ENCODE assay signal across 8 mouse cellular contexts in genomic region chr4:152011171-152011760, GRCm38 (mm10). TPM values are rescaled to one million over a fixed set of nuclear protein-coding genes. Genes with fewer than 3 reads are reported as not detected.
A peak's percentile ranks its signal among the peaks of the same experiment; 100 is the strongest.
DNase-seq lines count a peak whose midpoint lies in the region; ATAC-seq lines count a peak whose summit lies in the region.

No protein-coding gene starts in this region.

- intact Hi-C loops in heart, postnatal 10 days (cut with DNase I): loop anchor here (2.0 kb wide), 1 partner anchor 16 kb away; the partner anchor contains the start of gene Zbtb48

- peak overlapping the region; percentile 72 for H3K4me3 ChIP-seq in heart, embryonic 12.5 days
- peak overlapping the region; percentile 82 for H3K4me3 ChIP-seq in intestine, embryonic 14.5 days (ENCODE audit: low read depth, low read length)
- H3K4me3 ChIP-seq in midbrain, embryonic 12.5 days: peak overlapping the region; percentile 69; the same call in 1 of the 2 replicates

- H3K4me1 ChIP-seq in heart, embryonic 12.5 days (replicated peaks): peaks cover 55% of the 10 kb centered on the region
- peaks cover 33% of the 10 kb centered on the region for H3K4me1 ChIP-seq in intestine, embryonic 14.5 days (replicated peaks; ENCODE audit: control insufficient read depth, insufficient read depth, low read length)
- peaks cover 33% of the 10 kb centered on the region for H3K4me1 ChIP-seq in midbrain, embryonic 12.5 days

- H3K27me3 ChIP-seq in heart, embryonic 12.5 days (replicated peaks): no peaks in the 10 kb centered on the region
- no peaks in the 10 kb centered on the region for H3K27me3 ChIP-seq in intestine, embryonic 14.5 days (replicated peaks; ENCODE audit: control insufficient read depth, insufficient read depth, low read length)
- peaks cover 52% of the 10 kb centered on the region for H3K27me3 ChIP-seq in midbrain, embryonic 12.5 days

- peak overlapping the region; percentile 86 for H3K4me2 ChIP-seq in heart, embryonic 12.5 days
- H3K4me2 ChIP-seq in intestine, embryonic 14.5 days (ENCODE audit: low read length): peak overlapping the region; percentile 90
- H3K4me2 ChIP-seq in midbrain, embryonic 12.5 days (replicated peaks): peak overlapping the region; percentile 100

- H3K9ac ChIP-seq in heart, embryonic 12.5 days: peak overlapping the region; percentile 91
- H3K9ac ChIP-seq in intestine, embryonic 14.5 days (ENCODE audit: low read length): peak overlapping the region; percentile 66
- 0 out of 2 replicates have a peak overlapping the region, but pooled peaks have one; percentile 20 for H3K9ac ChIP-seq in midbrain, embryonic 12.5 days (replicated peaks)

- H3K9me3 ChIP-seq in heart, embryonic 12.5 days (replicated peaks): no peaks in the 10 kb centered on the region
- no peaks in the 10 kb centered on the region for H3K9me3 ChIP-seq in intestine, embryonic 14.5 days (ENCODE audit: control insufficient read depth, low read length)
- no peaks in the 10 kb centered on the region for H3K9me3 ChIP-seq in midbrain, embryonic 12.5 days

- H3K27ac ChIP-seq in heart, embryonic 12.5 days (ENCODE audit: poor library complexity, severe bottlenecking): peak overlapping the region; percentile 95
- no peak overlapping the region for H3K27ac ChIP-seq in intestine, embryonic 14.5 days (ENCODE audit: low read depth)
- H3K27ac ChIP-seq in midbrain, embryonic 12.5 days (replicated peaks): no peak overlapping the region

- no peak for DNase-seq in heart, postnatal 10 days
- peak; percentile 52 for DNase-seq in c-Kit-positive CD71-positive TER-119-positive erythroid progenitor cells, embryonic 14.5 days (ENCODE audit: low spot score)
- no peak for DNase-seq in intestine, embryonic 14.5 days (ENCODE audit: low spot score)
- no peak for DNase-seq in ovary, postnatal 14 days (ENCODE audit: low spot score)
- DNase-seq in cerebellum, adult 9-11 months: no peak
- DNase-seq in kidney, postnatal 14 days: no peak

- peaks cover 44% of the 10 kb centered on the region for H3K36me3 ChIP-seq in heart, embryonic 12.5 days
- peaks cover 36% of the 10 kb centered on the region for H3K36me3 ChIP-seq in intestine, embryonic 14.5 days (ENCODE audit: control insufficient read depth, insufficient read depth, low read length)
- H3K36me3 ChIP-seq in midbrain, embryonic 12.5 days: peaks cover 9% of the 10 kb centered on the region; the same call in 1 of the 2 replicates

- WGBS in heart, embryonic 12.5 days: 46% methylated on average over 8 of the region's 8 CpGs
- 76% methylated on average over 8 of the region's 8 CpGs for WGBS in intestine, embryonic 14.5 days
- WGBS in midbrain, embryonic 12.5 days: 74% methylated on average over 8 of the region's 8 CpGs

- no peak for ATAC-seq in heart, embryonic 12.5 days (ENCODE audit: insufficient number of reproducible peaks, low FRiP score)
- ATAC-seq in intestine, embryonic 14.5 days (replicated peaks; ENCODE audit: low FRiP score, low TSS enrichment, low read depth): no peak
- no peak for ATAC-seq in midbrain, embryonic 12.5 days (ENCODE audit: low FRiP score, low read depth)

RNA-seq across cellular contexts. Expression of gene Klhl21, which starts 2.7 kb away (rescaled TPM):
- 41.0 and 41.4 TPM in 2 replicates for polyA plus RNA-seq in heart, embryonic 12.5 days (2016; fragmentation: Nextera tagmentation; extraction: Ambion mirVana)
- total RNA-seq in heart, postnatal 10 days (2021): 10 to 100 TPM; 43.5 to 49.4 TPM
- 5.9 and 6.1 TPM in 2 replicates for polyA plus RNA-seq in intestine, embryonic 14.5 days (2014; fragmentation: Nextera tagmentation; extraction: Ambion mirVana)
- polyA plus RNA-seq in midbrain, embryonic 12.5 days (2016; fragmentation: Nextera tagmentation; extraction: Ambion mirVana): 4.7 and 5.4 TPM in 2 replicates

RNA-seq across cellular contexts. Expression of gene Phf13, which starts 15.2 kb away (rescaled TPM):
- 26.7 and 27.0 TPM in 2 replicates for polyA plus RNA-seq in heart, embryonic 12.5 days (2016; fragmentation: Nextera tagmentation; extraction: Ambion mirVana)
- total RNA-seq in heart, postnatal 10 days (2021): 10 to 100 TPM in 1 of 2 experiments, 1 to 10 TPM in 1; 8.5 to 11.3 TPM
- 23.1 and 24.5 TPM in 2 replicates for polyA plus RNA-seq in intestine, embryonic 14.5 days (2014; fragmentation: Nextera tagmentation; extraction: Ambion mirVana)
- 25.8 and 28.9 TPM in 2 replicates for polyA plus RNA-seq in midbrain, embryonic 12.5 days (2016; fragmentation: Nextera tagmentation; extraction: Ambion mirVana)

RNA-seq across cellular contexts. Expression of gene Zbtb48, which starts 16.2 kb away (rescaled TPM):
- 13.9 and 15.1 TPM in 2 replicates for polyA plus RNA-seq in heart, embryonic 12.5 days (2016; fragmentation: Nextera tagmentation; extraction: Ambion mirVana)
- total RNA-seq in heart, postnatal 10 days (2021): 1 to 10 TPM; 4.9 to 5.2 TPM
- polyA plus RNA-seq in intestine, embryonic 14.5 days (2014; fragmentation: Nextera tagmentation; extraction: Ambion mirVana): 16.3 and 28.0 TPM in 2 replicates
- 20.8 and 23.4 TPM in 2 replicates for polyA plus RNA-seq in midbrain, embryonic 12.5 days (2016; fragmentation: Nextera tagmentation; extraction: Ambion mirVana)

RNA-seq across cellular contexts. Expression of gene Thap3, which starts 22.5 kb away (rescaled TPM):
- polyA plus RNA-seq in heart, embryonic 12.5 days (2016; fragmentation: Nextera tagmentation; extraction: Ambion mirVana): 25.2 and 26.6 TPM in 2 replicates
- total RNA-seq in heart, postnatal 10 days (2021): 10 to 100 TPM; 10.3 to 12.5 TPM
- 29.8 and 34.0 TPM in 2 replicates for polyA plus RNA-seq in intestine, embryonic 14.5 days (2014; fragmentation: Nextera tagmentation; extraction: Ambion mirVana)
- 30.9 and 33.9 TPM in 2 replicates for polyA plus RNA-seq in midbrain, embryonic 12.5 days (2016; fragmentation: Nextera tagmentation; extraction: Ambion mirVana)

RNA-seq across cellular contexts. Expression of gene Tas1r1, which starts 27.1 kb away (rescaled TPM):
- polyA plus RNA-seq in heart, embryonic 12.5 days (2016; fragmentation: Nextera tagmentation; extraction: Ambion mirVana): 0.06 and 0.13 TPM in 2 replicates
- total RNA-seq in heart, postnatal 10 days (2021): under 1 TPM; 0.10 to 0.17 TPM
- 0.14 and 0.17 TPM in 2 replicates for polyA plus RNA-seq in intestine, embryonic 14.5 days (2014; fragmentation: Nextera tagmentation; extraction: Ambion mirVana)
- polyA plus RNA-seq in midbrain, embryonic 12.5 days (2016; fragmentation: Nextera tagmentation; extraction: Ambion mirVana): 0.59 and 1.3 TPM in 2 replicates

Comparison
In these comparisons a context has a peak if more than half of its experiments do, and no peak if none do; other contexts are left out.
1. H3K9ac ChIP-seq: peak in every context shown above with its lines; median percentile 91 in heart, embryonic 12.5 days; 66 in intestine, embryonic 14.5 days; 20 in midbrain, embryonic 12.5 days.